Mouse (Mus musculus) cerebellum, adult 8-10 months (tissue): ENCODE measurements around the gene Baz2b.

Experiments
- DNase-seq: peaks from one replicate; pipeline ENCODE4 v3.0.0; 2022

Baz2b gene

GRCm38 (mm10) chr2:60209703-60210651, at the start of gene Baz2b, which contains the start of gene March7:
Baz2b (minus strand) TSS chr2:60209839.
March7 (plus strand) TSS chr2:60209887.
- peak; percentile 80 for DNase-seq

- no peak for DNase-seq
Observed at GRCm38 (mm10) chr2:60259186-60259585, 49.5 kb upstream of the Baz2b start.

GRCm38 (mm10) chr2:60256751-60257150, 47.1 kb upstream of the Baz2b start:
- DNase-seq, result no peak

- no peak for DNase-seq
Observed at GRCm38 (mm10) chr2:60253506-60253905, 43.9 kb upstream of the Baz2b start.

GRCm38 (mm10) chr2:60252782-60253181, 43.1 kb upstream of the Baz2b start:
- no peak for DNase-seq

- DNase-seq, result no peak
Observed at GRCm38 (mm10) chr2:60234506-60234905, 24.9 kb upstream of the Baz2b start.

GRCm38 (mm10) chr2:60233147-60233546, 23.5 kb upstream of the Baz2b start:
- no peak for DNase-seq

- no peak for DNase-seq
Observed at GRCm38 (mm10) chr2:60230361-60230760, 20.7 kb upstream of the Baz2b start.

GRCm38 (mm10) chr2:60228470-60228869, 18.8 kb upstream of the Baz2b start:
- DNase-seq, result no peak

GRCm38 (mm10) chr2:60223489-60223888, 13.8 kb upstream of the Baz2b start:
- no peak for DNase-seq

GRCm38 (mm10) chr2:60221954-60222353, 12.3 kb upstream of the Baz2b start:
- DNase-seq, result no peak

GRCm38 (mm10) chr2:60221236-60221635, 11.6 kb upstream of the Baz2b start:
- peak; percentile 33 for DNase-seq

GRCm38 (mm10) chr2:60217620-60218019, 8.0 kb upstream of the Baz2b start:
- DNase-seq, result no peak

- no peak for DNase-seq
Observed at GRCm38 (mm10) chr2:60216547-60217153, 7.0 kb upstream of the Baz2b start.

- DNase-seq, result no peak
Observed at GRCm38 (mm10) chr2:60214683-60215082, 5.0 kb upstream of the Baz2b start.

GRCm38 (mm10) chr2:60212488-60212887, 2.8 kb upstream of the Baz2b start:
- no peak for DNase-seq

- DNase-seq, result no peak
Observed at GRCm38 (mm10) chr2:60210821-60211220, 1.2 kb upstream of the Baz2b start.

- DNase-seq, result peak; percentile 56
Observed at GRCm38 (mm10) chr2:60209122-60209611, 472 bp downstream of the Baz2b start.

GRCm38 (mm10) chr2:60205795-60206194, 3.8 kb downstream of the Baz2b start:
- no peak for DNase-seq

GRCm38 (mm10) chr2:60204162-60204561, 5.5 kb downstream of the Baz2b start:
- DNase-seq, result no peak

- no peak for DNase-seq
Observed at GRCm38 (mm10) chr2:60203733-60204132, 5.9 kb downstream of the Baz2b start.

GRCm38 (mm10) chr2:60202900-60203530, 6.6 kb downstream of the Baz2b start:
- DNase-seq, result no peak

GRCm38 (mm10) chr2:60200667-60201066, 9.0 kb downstream of the Baz2b start:
- no peak for DNase-seq
